Mouse (Mus musculus) left cerebral cortex, postnatal 25 days (tissue): ENCODE data around the gene Tango2. TPM values are rescaled to one million over a fixed set of nuclear protein-coding genes. Genes with fewer than 3 reads are reported as not detected.

Source experiments
- DNase-seq, 2 experiments: peaks; one replicate each; pipeline ENCODE4 v3.0.0; 2022; ENCODE audit warnings: low spot score in 2 of 2, mixed read lengths in 1 of 2
- intact Hi-C: fragments of 180-260 bp; cut with DNase I; formaldehyde crosslinking; loops from one replicate; pipeline ENCODE4 v1.15.1; 2025
- microRNA-seq, 2 experiments: library from miRNA; unstranded; fragments of <30 nt; microRNA quantifications; one replicate each; pipeline ENCODE4 v1.2.0; 2022
- total RNA-seq, 2 experiments: library from RNA; stranded (reverse); gene quantifications; 2 replicates each; pipeline ENCODE4 v1.2.3; 2021

Tango2 gene
- total RNA-seq, 2 experiments from 2014 or later, result 145 to 159 TPM

GRCm38 (mm10) chr16:18288581-18289061, 59.3 kb downstream of the Tango2 start:
- no peak for DNase-seq
- intact Hi-C loops, result loop anchor here (10.0 kb wide), 1 partner anchor 326 kb away; no protein-coding TSS in a partner anchor

- DNase-seq, result no peak
- intact Hi-C loops, result loop anchor here (10.0 kb wide), 1 partner anchor 327 kb away; no protein-coding TSS in a partner anchor
Measured at GRCm38 (mm10) chr16:18288166-18288565, 59.7 kb downstream of the Tango2 start.

- no peak for DNase-seq
- intact Hi-C loops, result no loop called here
Measured at GRCm38 (mm10) chr16:18275166-18275565, 72.7 kb downstream of the Tango2 start.

- intact Hi-C loops, result no loop called here
- no peak for DNase-seq
Measured at GRCm38 (mm10) chr16:18268182-18268581, 79.7 kb downstream of the Tango2 start.

GRCm38 (mm10) chr16:18265024-18265423, 82.9 kb downstream of the Tango2 start:
- intact Hi-C loops, result no loop called here
- DNase-seq, result no peak

GRCm38 (mm10) chr16:18258221-18258620, 89.7 kb downstream of the Tango2 start, which contains the start of gene Gm49776:
Gene Gm49776 (minus strand): TSS chr16:18258321.
- DNase-seq, result no peak
- intact Hi-C loops, result no loop called here

- intact Hi-C loops, result no loop called here
- DNase-seq, result no peak
Measured at GRCm38 (mm10) chr16:18253866-18254265, 94.0 kb downstream of the Tango2 start.

DNA sequence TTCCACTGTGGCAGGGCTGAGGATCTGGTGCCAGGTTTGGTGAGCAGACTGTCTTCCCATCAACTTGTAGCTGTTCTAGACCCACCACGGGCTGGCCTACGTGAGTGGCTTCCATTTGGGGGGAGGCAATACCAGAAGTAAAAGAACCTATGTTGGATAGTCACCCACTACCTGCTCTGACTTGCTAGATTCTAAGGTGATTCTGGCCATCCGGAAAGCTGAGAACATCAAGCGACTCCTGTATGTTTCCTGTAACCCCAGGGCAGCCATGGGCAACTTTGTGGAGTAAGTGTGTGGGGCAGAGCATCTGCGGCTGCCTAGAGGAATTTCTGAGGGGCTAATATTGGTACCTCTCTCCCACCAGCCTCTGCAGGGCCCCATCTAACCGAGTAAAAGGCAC, 95.2 kb downstream of the Tango2 start:
- intact Hi-C loops, result no loop called here

DNA sequence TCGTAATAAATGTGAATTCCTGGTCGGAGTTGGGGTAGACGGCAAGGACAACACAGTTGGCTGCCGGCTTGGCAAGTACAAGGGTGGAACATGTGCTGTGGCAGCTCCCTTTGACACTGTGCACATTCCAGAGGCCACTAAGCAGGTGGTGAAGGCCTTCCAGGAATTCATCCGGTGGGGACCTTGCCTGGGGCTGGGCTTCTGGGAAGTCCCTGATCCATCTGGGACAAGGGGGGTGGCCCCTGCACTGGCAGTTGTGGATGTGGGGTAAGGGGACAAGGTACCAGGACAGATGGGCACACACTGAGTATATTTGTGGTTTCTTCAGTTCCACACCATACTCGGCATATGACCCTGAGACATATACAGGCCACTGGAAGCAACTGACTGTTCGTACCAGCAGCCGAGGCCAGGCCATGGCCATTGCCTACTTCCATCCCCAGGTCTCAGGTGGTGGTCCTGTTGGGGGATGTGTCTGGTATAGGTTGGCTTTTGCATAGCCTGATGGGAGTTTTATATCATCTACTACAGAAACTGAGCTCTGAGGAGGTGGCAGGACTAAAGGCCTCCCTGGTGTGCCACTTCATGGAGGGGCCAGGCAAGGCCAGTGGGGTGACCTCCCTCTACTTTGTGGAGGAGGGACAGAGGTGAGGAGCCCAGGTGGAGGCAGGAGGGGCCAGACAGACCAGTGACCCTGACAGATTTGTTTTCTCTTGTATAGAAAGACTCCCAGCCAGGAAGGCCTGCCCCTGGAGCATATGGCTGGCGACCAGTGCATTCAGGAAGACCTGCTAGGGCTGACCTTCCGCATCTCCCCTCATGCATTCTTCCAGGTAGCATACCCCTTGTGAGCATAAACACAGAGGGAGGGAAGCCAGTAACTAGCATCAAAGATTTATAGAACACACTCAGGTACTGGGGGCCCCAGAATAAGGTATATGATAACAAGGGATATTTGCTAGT, 96.8 kb downstream of the Tango2 start:
- intact Hi-C loops, result no loop called here
- DNase-seq, result no peak

More for the DNA sequence above, 95.2 kb downstream of the Tango2 start:
- no peak for DNase-seq

Small RNA genes lying within 50 kb of the gene (microRNA-seq; reads per million reads assigned to microRNA genes)
- 0 to 0.50 reads per million in 2 experiments for gene Gm24572
- 0 reads per million in 2 experiments for gene Gm26219
- 253 to 320 reads per million in 2 experiments for gene Mir1306
- 1,507 to 1,815 reads per million in 2 experiments for gene Mir185

Other genes starting within 250 kb of the Tango2 start
- 100 to 1,000 TPM; 119 to 138 TPM for gene Rtn4r, start 220.5 kb downstream of the Tango2 start, total RNA-seq
- not detected for gene Ccdc188, start 130.2 kb downstream of the Tango2 start, total RNA-seq
- gene Zdhhc8, start 113.0 kb downstream of the Tango2 start, total RNA-seq, result 100 to 1,000 TPM; 140 to 144 TPM
- gene Trmt2a, start 99.4 kb downstream of the Tango2 start, total RNA-seq, result 10 to 100 TPM; 48.0 to 52.9 TPM
- gene Ranbp1, start 99.4 kb downstream of the Tango2 start, total RNA-seq, result 10 to 100 TPM; 84.7 to 92.5 TPM
- 1 to 10 TPM in 1 of 2 experiments, not detected in 1; 1.5 TPM for gene Gm49776, start 89.8 kb downstream of the Tango2 start, total RNA-seq
- gene Dgcr8, start 58.9 kb downstream of the Tango2 start, total RNA-seq, result 10 to 100 TPM; 40.7 to 41.0 TPM
- 10 to 100 TPM; 42.8 to 43.1 TPM for gene Arvcf, start 79 bp upstream of the Tango2 start, total RNA-seq
- 10 to 100 TPM; 24.6 to 25.3 TPM for gene Txnrd2, start 78.3 kb upstream of the Tango2 start, total RNA-seq
- gene Comt, start 78.7 kb upstream of the Tango2 start, total RNA-seq, result 10 to 100 TPM; 91.5 to 92.9 TPM
- gene Gnb1l, start 150.6 kb upstream of the Tango2 start, total RNA-seq, result 1 to 10 TPM; 6.0 to 6.7 TPM
- gene Rtl10, start 150.8 kb upstream of the Tango2 start, total RNA-seq, result 1 to 10 TPM; 7.4 to 7.6 TPM
- 1 to 10 TPM in 1 of 2 experiments, under 1 TPM in 1; 0.96 to 1.5 TPM for gene Tbx1, start 242.6 kb upstream of the Tango2 start, total RNA-seq